Mouse (Mus musculus) liver, adult 2 months (tissue): ENCODE results near the gene Unkl.

Experiments
- CTCF ChIP-seq: fragments of 200-500 bp; IDR thresholded peaks from 2 replicates; pipeline ENCODE4 v1.5.1; 2011; ENCODE audit warnings: low read depth, low read length, control low read depth
- POLR2A ChIP-seq: fragments of 200-500 bp; IDR thresholded peaks from 2 replicates; pipeline ENCODE4 v1.6.1; 2011; ENCODE audit warnings: low read length, control low read depth; ENCODE audit not compliant: insufficient read depth; ENCODE audit errors: extremely low read depth

DNA sequence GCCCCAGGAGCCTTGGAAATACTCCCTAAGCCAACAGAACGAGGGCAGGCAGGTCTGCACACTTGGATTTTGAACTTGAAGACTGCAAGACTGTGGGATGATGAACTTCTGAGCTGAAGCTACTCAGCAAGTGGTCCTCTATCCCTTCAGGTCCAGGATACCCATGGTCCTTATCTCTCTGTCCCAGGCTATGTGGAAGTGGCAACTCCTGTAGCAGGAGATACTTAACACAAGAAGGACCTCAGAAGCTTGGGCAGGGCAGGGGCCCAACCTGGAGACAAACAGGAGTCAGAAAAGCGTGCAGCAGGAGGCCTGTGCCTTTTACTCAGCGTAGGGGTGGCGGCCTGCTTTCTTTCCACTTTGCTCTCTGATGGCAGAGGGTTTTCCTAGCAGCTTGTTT lies 37.5 kb downstream of the Unkl start:
- TF ChIP-seq POLR2A (no peak), CTCF (no peak)
